Mouse (Mus musculus): Measurements from ENCODE around the gene Fgfr2. TPM values are rescaled to one million over a fixed set of nuclear protein-coding genes. Genes with fewer than 3 reads are reported as not detected.

Fgfr2 gene
- polyA plus RNA-seq, 1 experiment from 2014 or later = 104 TPM

DNA sequence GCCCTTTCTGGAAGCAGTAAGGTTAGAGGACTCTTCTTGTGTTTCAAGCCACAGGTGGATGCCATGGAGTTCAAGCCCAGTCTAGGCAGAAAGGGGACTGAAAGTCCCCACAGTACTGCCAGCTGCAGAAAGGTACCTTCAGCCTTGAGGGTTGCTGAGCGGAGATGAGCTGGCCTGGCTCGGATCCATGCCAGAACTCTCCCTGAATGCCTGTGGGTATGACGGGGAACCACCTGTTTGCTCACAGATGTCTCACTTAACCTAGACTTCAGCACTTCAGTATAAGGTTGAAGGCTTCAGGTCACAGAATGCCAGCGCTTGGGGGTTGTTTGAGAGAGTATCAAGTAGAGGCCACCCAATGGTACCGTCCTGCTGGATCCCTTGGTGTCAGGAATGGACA, 2143.0 kb downstream of the Fgfr2 start:
- peaks cover 17% of the 10 kb centered on the region; the same call in 1 of the 2 replicates for H3K4me1 ChIP-seq

DNA sequence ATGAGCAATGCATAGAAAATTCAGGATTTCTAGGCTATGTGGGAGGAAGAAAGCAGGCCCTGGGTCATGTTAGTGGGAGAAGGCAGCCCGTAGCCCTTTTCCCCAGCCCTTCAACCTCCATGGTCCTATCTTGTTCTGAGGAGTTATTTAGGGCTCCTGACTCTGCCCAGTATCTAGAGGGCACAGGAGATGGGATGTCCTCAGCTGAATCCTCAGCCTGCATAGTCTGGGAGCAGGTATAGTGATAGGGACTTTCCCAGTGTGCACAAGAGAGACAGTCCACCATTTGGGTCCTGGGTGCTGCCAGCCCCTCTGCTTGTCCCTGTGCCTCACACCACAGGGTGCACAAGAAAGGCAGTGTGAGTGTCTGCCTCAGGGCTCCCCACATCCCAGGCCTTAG, 2144.6 kb downstream of the Fgfr2 start:
- H3K36me3 ChIP-seq = no peaks in the 10 kb centered on the region
- H3K27ac ChIP-seq = no peak overlapping the region
- peaks cover 15% of the 10 kb centered on the region; the same call in 1 of the 2 replicates for H3K4me1 ChIP-seq
- no peaks in the 10 kb centered on the region for H3K9me3 ChIP-seq
- WGBS = 75% methylated on average over 1 of the region's 1 CpGs
- no peak overlapping the region for H3K4me3 ChIP-seq (replicated peaks)
- no peaks in the 10 kb centered on the region for H3K27me3 ChIP-seq (replicated peaks)
- no peak overlapping the region for H3K9ac ChIP-seq
- H3K4me2 ChIP-seq = no peak overlapping the region
- no peak for ATAC-seq (ENCODE audit: insufficient read depth, low FRiP score, low read depth)

More for the DNA sequence above, 2143.0 kb downstream of the Fgfr2 start:
- 77% methylated on average over 5 of the region's 5 CpGs for WGBS
- no peak for ATAC-seq (ENCODE audit: insufficient read depth, low FRiP score, low read depth)
- Histone ChIP-seq H3K9me3 (no peaks in the 10 kb centered on the region), H3K9ac (no peak overlapping the region), H3K4me2 (no peak overlapping the region), H3K27ac (no peak overlapping the region; the same call in 1 of the 2 replicates), H3K4me3 (replicated peaks) (no peak overlapping the region), H3K27me3 (replicated peaks) (no peaks in the 10 kb centered on the region), H3K36me3 (no peaks in the 10 kb centered on the region)

DNA sequence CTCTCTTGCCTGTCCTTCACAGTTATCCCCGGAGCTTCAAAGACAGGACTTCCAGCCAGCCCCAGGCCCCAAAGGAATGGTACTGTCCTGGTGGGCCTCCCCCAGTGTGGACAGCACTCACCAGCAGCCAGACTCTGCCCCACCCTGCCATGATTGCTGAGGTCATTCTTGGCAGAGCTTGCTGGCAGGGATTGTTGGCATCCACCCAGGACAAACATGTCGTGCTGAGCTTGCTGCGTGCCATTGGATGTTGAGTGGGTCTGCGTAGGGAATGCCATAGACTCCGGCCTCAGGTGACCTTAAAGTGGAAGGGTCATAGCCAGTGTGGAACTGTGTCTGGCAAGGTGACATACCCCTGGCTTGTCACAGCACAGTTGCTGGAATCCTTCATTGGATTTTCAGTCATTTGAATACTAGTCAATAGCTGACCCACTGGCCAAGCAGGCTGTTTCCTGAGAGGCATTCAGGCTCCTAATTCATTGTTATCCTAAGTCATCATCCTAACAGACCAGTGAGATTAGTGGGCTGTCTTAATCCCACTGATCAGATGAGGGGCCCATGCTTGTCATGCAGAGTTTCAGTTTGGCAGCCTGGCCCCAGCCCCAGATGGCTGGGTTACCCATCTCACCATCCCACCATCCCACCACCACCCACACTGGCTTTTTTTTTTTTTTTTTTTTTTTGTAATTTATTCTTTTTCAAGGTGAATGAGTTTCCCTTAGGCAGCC, 2145.2 kb downstream of the Fgfr2 start:
- WGBS = 38% methylated on average over 5 of the region's 5 CpGs
- Histone ChIP-seq H3K4me2 (no peak overlapping the region), H3K36me3 (no peaks in the 10 kb centered on the region), H3K27me3 (replicated peaks) (no peaks in the 10 kb centered on the region), H3K4me1 (peaks cover 15% of the 10 kb centered on the region; the same call in 1 of the 2 replicates), H3K9ac (no peak overlapping the region), H3K4me3 (replicated peaks) (no peak overlapping the region), H3K9me3 (no peaks in the 10 kb centered on the region), H3K27ac (no peak overlapping the region)
- ATAC-seq (ENCODE audit: insufficient read depth, low FRiP score, low read depth) = peak; percentile 61

DNA sequence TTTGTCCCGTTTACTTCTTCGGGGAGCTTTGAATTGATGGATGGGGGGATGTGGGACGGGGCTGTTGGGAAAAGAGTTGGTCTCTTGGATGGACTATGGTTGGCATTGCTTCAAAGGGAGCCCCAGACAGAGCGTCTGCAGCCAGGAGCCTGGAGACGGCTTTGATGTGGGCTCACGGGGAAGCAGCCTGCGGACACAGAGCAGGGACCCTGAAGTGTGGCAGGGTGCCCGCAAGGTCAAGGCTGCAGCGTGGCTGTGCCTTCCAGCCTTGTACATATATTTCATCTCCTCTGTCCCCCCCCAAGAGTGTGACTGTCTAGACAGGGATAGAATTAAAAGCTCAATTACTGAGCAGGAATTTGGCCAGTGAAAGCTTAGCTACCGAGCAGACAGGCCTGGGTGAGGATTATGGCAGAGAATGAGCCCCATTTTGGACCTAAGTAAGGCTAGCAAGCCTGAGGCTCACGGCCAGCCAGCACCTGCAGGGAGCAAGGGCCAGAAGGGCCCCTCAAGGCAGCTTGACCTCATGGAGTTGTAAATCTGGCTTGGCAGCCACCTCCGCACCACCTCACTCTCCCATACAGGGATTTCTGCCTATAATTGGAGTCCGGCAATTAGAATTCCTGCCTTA, 2146.7 kb downstream of the Fgfr2 start:
- H3K27me3 ChIP-seq (replicated peaks) = no peaks in the 10 kb centered on the region
- WGBS = 50% methylated on average over 13 of the region's 13 CpGs
- no peak for ATAC-seq (ENCODE audit: insufficient read depth, low FRiP score, low read depth)

DNA sequence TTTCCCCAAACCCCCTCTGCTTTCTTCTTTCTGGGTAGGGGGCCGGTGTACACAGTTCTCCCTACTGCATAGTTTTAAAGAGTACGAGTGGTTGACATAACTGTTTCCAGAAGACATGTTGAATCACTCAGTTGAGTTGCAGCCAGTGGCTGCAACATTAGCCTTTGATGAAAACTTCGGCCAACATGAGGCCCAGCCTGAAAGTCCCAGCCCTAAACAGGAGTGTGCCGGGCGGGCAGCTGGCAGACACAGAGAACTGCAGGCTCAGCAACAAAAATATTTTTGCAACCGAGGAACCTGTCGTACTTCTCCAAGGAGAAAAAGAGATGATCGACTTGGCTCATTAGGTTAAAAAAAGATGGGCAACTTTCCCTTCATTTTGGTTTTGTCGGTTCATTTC, 2150.4 kb downstream of the Fgfr2 start:
- WGBS = 82% methylated on average over 9 of the region's 9 CpGs
- no peaks in the 10 kb centered on the region for H3K36me3 ChIP-seq

More for the DNA sequence above, 2146.7 kb downstream of the Fgfr2 start:
- Histone ChIP-seq H3K4me2 (no peak overlapping the region), H3K27ac (no peak overlapping the region), H3K9me3 (no peaks in the 10 kb centered on the region), H3K36me3 (no peaks in the 10 kb centered on the region), H3K9ac (no peak overlapping the region), H3K4me1 (peaks cover 7% of the 10 kb centered on the region; the same call in 1 of the 2 replicates), H3K4me3 (replicated peaks) (no peak overlapping the region)

DNA sequence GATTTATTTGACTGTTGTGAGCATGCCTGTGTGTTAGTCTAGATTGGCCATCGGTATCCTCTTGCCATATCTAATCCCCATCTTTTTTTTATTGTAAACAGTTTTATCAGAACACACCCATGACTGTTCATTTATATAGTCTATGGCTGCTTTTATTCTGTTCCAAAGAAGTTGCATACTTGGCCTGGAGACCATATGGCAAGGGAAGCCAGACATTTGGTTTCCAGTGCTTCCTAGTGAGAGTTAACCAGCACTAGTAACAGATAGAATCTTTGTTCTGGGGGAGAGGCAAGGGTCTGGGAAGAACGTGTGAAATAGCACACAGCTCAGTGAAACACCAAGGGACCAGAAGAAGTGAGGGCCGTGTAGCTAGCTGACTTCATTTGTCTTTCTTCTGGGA, 2153.6 kb downstream of the Fgfr2 start:
- Histone ChIP-seq H3K27me3 (replicated peaks) (no peaks in the 10 kb centered on the region), H3K4me3 (replicated peaks) (no peak overlapping the region), H3K4me1 (peaks cover 17% of the 10 kb centered on the region), H3K36me3 (no peaks in the 10 kb centered on the region), H3K9ac (no peak overlapping the region), H3K9me3 (no peaks in the 10 kb centered on the region), H3K4me2 (no peak overlapping the region), H3K27ac (no peak overlapping the region)
- ATAC-seq (ENCODE audit: insufficient read depth, low FRiP score, low read depth) = no peak
- WGBS = 28% methylated on average over 3 of the region's 3 CpGs

More for the DNA sequence above, 2150.4 kb downstream of the Fgfr2 start:
- Histone ChIP-seq H3K9ac (no peak overlapping the region), H3K9me3 (no peaks in the 10 kb centered on the region), H3K4me1 (peaks cover 8% of the 10 kb centered on the region), H3K4me2 (no peak overlapping the region), H3K27ac (no peak overlapping the region), H3K27me3 (replicated peaks) (no peaks in the 10 kb centered on the region), H3K4me3 (replicated peaks) (no peak overlapping the region)
- ATAC-seq (ENCODE audit: insufficient read depth, low FRiP score, low read depth) = no peak

DNA sequence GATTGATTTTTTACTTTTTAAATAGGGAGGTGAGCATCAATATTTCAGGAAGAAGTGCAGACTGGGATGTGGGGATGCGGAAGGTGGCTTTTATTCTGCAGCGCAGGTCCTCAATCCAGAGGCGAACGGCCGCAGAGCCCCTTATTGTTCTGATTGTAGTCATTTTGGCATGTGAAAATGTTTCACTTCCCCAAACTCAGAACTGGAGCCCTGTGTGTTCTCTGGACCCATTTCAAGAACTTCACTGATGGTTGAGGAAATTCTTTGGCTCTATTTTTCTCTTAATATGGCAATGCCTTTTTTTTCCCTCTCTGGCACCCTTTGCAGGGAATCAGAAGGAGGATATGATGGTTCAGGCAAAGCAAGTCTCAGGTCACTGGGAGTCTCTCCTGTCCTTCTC, 2154.1 kb downstream of the Fgfr2 start:
- 83% methylated on average over 5 of the region's 5 CpGs for WGBS
- Histone ChIP-seq H3K9ac (no peak overlapping the region), H3K36me3 (no peaks in the 10 kb centered on the region), H3K4me3 (replicated peaks) (no peak overlapping the region), H3K9me3 (no peaks in the 10 kb centered on the region), H3K27ac (0 out of 2 replicates have a peak overlapping the region, but pooled peaks have one; percentile 13), H3K27me3 (replicated peaks) (no peaks in the 10 kb centered on the region), H3K4me1 (peaks cover 19% of the 10 kb centered on the region), H3K4me2 (no peak overlapping the region)
- ATAC-seq (ENCODE audit: insufficient read depth, low FRiP score, low read depth) = no peak

DNA sequence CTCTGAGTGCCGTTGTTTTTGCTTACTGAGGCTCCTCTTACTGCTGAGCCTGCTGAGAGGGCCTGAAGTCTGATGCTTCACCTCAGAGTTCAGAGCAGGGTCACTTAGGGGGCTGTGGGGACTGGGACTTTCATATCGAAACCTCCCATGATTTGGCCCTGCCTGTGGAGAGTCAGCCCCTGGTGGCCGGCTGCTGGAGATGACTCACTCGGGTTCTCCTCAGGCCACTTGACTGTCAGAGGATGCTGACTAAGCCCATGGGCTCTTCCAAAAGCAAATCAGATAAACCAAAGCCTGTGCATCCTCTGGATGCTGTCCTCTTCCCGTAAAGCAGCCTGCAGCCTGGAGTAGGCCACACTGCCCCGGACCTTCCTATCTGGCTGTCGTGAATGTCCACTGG, 2154.6 kb downstream of the Fgfr2 start:
- H3K9me3 ChIP-seq = no peaks in the 10 kb centered on the region
- peaks cover 19% of the 10 kb centered on the region for H3K4me1 ChIP-seq
- no peak for ATAC-seq (ENCODE audit: insufficient read depth, low FRiP score, low read depth)
- 49% methylated on average over 7 of the region's 7 CpGs for WGBS
- H3K4me2 ChIP-seq = no peak overlapping the region
- H3K27me3 ChIP-seq (replicated peaks) = no peaks in the 10 kb centered on the region
- no peak overlapping the region for H3K9ac ChIP-seq
- H3K27ac ChIP-seq = 0 out of 2 replicates have a peak overlapping the region, but pooled peaks have one; percentile 13
- H3K36me3 ChIP-seq = no peaks in the 10 kb centered on the region
- no peak overlapping the region for H3K4me3 ChIP-seq (replicated peaks)

DNA sequence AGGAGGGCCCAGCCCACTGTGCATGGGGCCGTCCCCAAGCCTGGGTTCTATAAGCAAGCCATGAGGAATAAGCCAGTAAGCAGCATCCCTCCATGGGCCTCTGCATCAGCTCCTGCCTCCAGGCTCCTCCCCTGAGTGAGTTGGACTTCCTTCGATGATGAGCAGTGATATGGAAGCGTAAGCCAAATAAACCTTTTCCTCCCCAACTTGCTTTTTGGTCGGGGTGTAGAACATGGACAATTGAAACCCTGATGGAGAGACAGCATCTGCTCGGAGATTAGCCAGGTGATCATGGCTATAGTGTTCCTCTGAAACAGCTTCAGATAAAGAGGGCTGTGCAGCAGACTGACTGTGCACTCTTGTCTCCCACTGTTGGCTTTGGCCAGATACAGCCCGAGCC, 2155.2 kb downstream of the Fgfr2 start:
- Histone ChIP-seq H3K4me2 (no peak overlapping the region), H3K36me3 (no peaks in the 10 kb centered on the region), H3K27me3 (replicated peaks) (no peaks in the 10 kb centered on the region), H3K4me3 (replicated peaks) (no peak overlapping the region), H3K4me1 (peaks cover 19% of the 10 kb centered on the region), H3K9me3 (no peaks in the 10 kb centered on the region), H3K9ac (no peak overlapping the region), H3K27ac (no peak overlapping the region)
- ATAC-seq (ENCODE audit: insufficient read depth, low FRiP score, low read depth) = no peak
- WGBS = 76% methylated on average over 6 of the region's 6 CpGs

DNA sequence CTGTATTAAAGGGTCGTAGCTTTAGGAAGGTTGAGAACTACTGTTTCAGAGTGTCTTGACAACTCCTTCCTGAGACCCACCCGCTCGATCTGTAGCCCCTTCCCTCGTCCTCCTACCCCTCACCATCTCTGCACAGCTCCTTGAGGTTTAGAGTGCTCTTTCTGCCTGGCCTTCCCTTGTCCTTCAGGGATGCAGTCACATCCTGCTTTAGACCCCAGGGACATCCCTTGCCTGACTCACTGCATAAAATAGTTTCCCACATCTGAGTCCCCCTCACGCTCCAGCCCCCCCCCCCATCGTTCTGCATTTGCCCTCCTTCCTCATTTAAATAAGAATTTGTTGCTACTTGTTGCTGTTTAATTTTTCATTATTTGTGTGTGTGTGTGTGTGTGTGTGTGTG, 2156.3 kb downstream of the Fgfr2 start:
- ATAC-seq (ENCODE audit: insufficient read depth, low FRiP score, low read depth) = no peak
- Histone ChIP-seq H3K4me3 (replicated peaks) (no peak overlapping the region), H3K4me2 (no peak overlapping the region), H3K27ac (peak overlapping the region; percentile 26; the same call in 1 of the 2 replicates), H3K9ac (no peak overlapping the region), H3K27me3 (replicated peaks) (no peaks in the 10 kb centered on the region), H3K36me3 (no peaks in the 10 kb centered on the region), H3K9me3 (no peaks in the 10 kb centered on the region), H3K4me1 (peaks cover 19% of the 10 kb centered on the region)
- 66% methylated on average over 6 of the region's 6 CpGs for WGBS

DNA sequence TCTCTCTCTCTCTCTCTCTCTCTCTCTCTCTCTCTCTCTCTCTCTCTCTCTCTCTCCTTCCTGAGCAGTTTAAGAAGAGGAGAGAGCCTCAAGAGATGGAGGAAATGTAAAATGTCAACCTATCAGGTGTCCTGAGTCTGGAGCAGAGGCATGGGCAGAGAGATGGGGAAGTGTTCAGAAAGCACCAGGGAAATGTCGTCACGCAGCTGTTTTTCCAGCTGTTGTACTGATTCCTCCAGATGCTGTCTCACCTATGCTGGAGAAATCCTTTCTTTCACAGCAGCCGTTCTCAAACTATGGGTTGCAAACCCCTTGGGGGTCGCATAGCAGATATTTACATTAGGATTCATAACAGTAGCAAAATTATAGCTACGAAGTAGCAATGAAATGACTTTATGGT, 2156.7 kb downstream of the Fgfr2 start:
- Histone ChIP-seq H3K4me3 (replicated peaks) (no peak overlapping the region), H3K9me3 (no peaks in the 10 kb centered on the region), H3K9ac (no peak overlapping the region), H3K27me3 (replicated peaks) (no peaks in the 10 kb centered on the region), H3K4me1 (peaks cover 19% of the 10 kb centered on the region), H3K4me2 (no peak overlapping the region), H3K36me3 (no peaks in the 10 kb centered on the region), H3K27ac (peak overlapping the region; percentile 26; the same call in 1 of the 2 replicates)
- ATAC-seq (ENCODE audit: insufficient read depth, low FRiP score, low read depth) = no peak
- 54% methylated on average over 5 of the region's 5 CpGs for WGBS

DNA sequence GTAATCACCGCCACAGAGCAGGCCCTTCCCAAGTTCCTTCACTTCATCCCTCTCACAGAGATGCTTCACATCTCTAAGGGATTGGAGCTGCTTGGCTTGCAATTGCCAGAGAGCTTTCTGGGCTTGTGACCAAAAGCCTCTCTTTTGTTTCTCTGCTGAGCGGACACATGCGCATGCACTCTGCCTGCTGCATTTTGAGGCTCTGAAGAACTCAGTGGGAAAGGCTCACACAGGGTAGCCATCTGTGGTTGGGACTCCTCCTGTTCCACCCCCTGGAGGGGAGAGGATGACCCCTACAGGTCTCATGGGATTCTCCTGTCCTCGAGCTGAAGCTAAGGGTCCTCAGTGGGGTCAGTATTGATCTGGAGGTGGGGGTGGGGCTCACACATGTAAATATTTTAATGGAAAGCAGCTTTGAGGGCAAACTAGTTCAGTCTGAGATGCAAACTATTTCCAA, 2157.2 kb downstream of the Fgfr2 start:
- H3K4me1 ChIP-seq = peaks cover 21% of the 10 kb centered on the region
- H3K9ac ChIP-seq = no peak overlapping the region
- WGBS = 50% methylated on average over 4 of the region's 4 CpGs
- peak overlapping the region; percentile 76 for H3K27ac ChIP-seq
- H3K36me3 ChIP-seq = no peaks in the 10 kb centered on the region
- H3K9me3 ChIP-seq = no peaks in the 10 kb centered on the region
- ATAC-seq (ENCODE audit: insufficient read depth, low FRiP score, low read depth) = peak; percentile 58; the same call in 1 of the 2 replicates
- no peaks in the 10 kb centered on the region for H3K27me3 ChIP-seq (replicated peaks)
- H3K4me3 ChIP-seq (replicated peaks) = no peak overlapping the region
- H3K4me2 ChIP-seq = no peak overlapping the region
